Mouse (Mus musculus): ENCODE measurements around the gene Steap3.
A peak's percentile ranks its signal among the peaks of the same experiment; 100 is the strongest.

Steap3 gene

DNA sequence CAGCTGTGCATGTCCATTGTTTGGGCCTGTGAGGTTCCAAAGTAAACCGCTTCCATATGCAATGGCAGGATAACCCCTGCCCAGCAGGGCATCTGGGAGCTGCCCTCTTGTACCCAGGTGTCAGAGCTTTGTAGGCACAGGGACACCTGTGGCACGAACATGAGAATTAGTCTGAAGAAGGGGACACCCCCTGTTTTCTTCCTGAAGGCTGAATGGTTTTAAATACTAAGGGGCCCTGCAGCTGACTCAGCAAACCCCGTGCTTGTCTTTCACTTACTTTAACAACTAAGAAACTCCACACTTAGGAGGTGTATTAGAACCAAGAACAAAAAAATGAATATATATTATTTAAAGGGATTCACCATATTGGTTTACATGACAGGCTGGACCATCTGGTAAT lies 74.4 kb downstream of the Steap3 start:
- no peak for DNase-seq (ENCODE audit: low spot score in 2 of 2)

DNA sequence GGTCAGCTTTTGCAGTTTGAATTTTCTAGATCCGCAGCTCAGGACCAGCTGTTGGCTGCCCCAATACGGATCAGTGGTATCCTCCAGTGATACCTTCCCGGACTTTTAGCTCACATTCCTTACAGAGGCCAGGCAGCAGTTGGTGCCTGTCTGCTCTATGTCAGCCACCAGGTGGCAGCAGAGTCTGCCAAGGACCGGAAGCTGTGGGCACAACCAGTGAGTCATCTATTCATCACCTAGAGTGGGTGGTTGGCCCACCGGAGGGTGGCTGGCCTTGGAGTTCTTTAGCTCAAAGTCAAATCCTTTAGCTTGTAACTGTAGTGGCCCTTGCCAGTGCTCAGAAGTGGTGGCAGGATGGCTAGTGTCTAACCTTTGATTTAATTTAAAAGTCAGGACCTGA lies 75.3 kb downstream of the Steap3 start:
- peak; percentile 70 to 86 for DNase-seq (ENCODE audit: low spot score in 2 of 2)

DNA sequence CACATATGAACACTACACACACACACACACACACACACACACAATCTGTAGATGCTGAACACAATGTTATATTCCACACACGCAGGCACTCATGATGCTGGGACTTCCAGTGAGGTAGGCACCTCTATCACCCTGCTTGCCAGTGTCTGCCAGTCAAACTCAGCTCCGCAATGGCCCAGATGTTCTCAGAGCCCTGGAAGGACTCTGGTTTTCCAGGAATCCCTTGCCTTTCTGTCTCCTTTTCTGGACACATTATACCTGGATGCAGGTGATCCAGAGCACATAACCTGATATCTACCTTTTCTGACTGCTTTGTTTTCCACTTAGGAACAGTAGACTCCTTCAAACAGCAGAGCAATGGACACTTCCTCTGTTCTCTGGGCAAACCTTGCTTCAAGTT lies 75.8 kb downstream of the Steap3 start:
- no peak for DNase-seq (ENCODE audit: low spot score in 2 of 2)

DNA sequence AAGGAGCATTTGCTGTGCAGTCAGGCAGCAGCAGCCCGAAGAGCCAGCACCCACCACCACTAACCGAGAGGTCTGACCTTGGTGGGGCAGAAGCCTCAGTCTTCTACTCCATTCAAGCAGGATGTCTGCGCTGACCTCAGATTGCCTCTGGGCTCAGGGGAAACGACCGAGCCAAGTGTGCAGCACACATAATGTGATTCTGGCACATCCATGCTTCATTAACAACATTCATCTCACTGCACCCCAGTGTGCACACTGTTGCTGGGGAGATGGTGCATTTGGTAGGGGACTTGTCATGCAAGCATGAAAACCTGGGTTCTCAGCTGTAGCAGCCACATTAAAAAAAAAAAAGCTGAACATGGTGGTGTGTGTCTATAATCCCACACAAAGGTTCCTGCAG lies 76.6 kb downstream of the Steap3 start:
- DNase-seq (ENCODE audit: low spot score in 2 of 2) = no peak

DNA sequence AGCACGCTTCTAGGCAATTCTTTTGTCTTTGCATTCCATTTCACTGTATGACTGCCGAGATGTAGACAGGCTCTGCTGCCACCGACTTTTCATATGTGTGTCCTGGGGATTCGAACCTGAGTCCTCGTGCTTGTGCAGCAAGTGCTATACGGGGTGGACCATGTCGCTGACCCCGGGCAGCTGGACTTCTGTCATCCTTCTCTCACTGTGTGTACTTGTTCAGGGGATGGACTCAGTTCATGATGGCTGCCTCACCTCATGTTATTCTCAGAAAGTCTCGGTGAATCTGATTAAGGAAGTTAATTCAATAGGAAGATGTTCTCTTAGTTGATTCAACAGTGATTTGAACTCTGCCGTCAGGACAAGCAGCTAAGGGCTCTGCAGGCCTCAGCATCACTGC lies 78.9 kb downstream of the Steap3 start:
- DNase-seq (ENCODE audit: low spot score in 2 of 2) = no peak

DNA sequence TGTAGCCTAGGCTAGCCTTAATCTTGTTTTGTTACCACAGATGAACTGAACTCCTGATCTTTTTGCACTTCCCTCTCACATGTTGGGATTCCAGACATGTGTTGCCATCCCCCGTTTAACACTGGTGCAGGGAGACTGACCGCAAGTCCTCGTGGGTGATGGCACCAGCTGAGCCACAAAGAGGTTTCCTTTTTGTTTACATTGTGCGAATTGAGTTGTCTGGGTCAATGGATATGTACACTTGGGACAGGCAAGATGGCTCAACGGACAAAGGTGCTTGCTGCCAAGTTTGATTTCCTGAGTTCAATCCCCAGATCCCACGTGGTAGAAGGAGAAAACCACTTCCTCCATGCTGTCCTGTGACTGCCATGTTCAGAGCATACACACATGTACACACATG lies 80.2 kb downstream of the Steap3 start:
- DNase-seq (ENCODE audit: low spot score in 2 of 2) = no peak

DNA sequence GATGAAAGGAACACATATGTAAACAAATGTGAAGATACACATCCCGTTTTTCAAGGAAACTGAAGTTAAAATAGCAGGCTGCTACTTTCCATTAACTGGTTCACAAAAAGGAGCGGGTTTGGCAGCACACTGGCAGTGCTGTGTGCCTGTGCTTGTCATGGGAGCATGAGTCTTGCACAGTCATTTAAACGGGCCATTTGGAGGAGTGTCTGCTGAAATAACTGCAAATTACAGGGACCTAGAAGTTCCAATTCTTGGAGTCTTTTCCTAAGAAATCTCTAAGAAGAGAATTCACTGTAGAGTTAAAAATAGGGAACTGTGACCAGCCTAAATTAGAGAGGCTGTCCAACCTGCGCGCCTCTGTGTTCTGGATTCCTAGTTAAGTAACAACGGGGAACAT lies 81.6 kb downstream of the Steap3 start:
- no peak for DNase-seq (ENCODE audit: low spot score in 2 of 2)

DNA sequence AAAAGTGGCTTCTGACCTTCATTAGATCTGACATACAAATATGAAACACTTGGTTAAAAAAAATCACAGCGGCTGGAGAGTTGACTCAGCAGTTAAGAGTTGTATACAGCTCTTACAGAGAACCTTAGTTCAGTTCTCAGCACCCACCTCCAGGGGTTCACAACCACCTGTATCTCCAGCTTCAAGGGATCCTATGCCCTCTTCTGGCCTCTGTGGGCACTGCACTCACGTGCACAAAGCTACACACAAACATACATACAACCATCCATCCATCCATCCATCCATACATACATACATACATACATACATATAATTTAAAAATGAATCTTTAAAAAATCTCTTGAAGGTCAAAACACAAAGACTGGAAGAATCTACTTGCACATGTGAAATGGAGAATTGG lies 82.2 kb downstream of the Steap3 start:
- no peak for DNase-seq (ENCODE audit: low spot score in 2 of 2)

DNA sequence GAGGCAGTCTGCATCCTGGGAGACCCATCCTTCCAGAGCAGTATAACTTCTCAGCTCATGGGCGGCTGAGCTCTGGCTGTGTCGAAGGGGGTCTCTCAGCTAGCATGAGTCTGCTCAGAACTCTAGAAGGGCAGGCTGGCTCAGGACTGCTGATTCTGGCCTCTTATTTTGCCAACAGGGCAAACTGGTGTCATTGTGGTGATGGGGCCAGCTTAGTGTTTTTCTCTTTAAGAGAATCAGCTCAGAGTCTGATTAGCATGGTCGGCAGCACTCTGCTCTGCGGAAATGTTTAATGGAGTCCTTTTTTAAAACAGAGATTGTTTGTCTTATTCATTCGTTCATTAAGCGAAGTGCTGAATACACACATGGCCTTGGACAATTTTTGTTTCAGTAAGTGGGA lies 83.3 kb downstream of the Steap3 start:
- no peak for DNase-seq (ENCODE audit: low spot score in 2 of 2)

DNA sequence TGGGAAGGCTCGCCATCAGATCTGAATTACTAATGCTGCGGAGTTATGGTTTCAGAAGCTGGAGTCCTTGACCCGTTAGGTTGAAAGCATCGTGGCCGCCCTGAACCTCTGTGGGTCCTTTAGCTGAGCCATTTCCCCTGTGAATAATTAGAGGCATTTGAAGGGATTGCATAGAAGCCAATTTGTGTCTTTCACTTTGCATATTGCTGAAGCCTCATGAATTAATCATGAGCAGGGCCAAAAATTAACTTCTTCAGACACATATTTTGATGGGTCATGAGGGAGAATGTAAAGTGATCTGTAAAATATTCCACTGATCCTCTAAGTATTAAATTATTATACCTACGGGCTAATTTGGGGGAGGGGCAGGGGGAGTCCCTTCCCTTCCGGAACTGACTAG lies 85.4 kb downstream of the Steap3 start:
- DNase-seq (ENCODE audit: low spot score in 2 of 2) = no peak

DNA sequence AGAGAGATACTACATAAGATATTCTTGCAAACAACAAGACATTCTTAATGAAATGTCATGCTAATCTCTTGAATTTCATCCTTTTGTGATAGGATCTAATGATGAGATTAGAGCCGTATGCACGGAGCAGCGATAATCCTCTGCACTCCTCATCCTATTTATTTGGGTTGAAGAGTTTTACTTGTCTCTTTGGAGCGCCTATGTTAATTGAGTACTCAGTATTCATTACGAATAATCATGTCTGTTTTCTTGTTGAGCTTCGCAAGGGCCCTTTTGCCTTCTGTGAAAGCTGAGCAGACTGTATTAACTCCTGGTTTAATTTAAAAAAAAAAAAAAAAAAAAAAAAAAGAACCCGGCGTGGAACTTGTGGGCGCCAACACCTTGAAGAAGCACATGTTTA lies 85.8 kb downstream of the Steap3 start:
- no peak for DNase-seq (ENCODE audit: low spot score in 2 of 2)

DNA sequence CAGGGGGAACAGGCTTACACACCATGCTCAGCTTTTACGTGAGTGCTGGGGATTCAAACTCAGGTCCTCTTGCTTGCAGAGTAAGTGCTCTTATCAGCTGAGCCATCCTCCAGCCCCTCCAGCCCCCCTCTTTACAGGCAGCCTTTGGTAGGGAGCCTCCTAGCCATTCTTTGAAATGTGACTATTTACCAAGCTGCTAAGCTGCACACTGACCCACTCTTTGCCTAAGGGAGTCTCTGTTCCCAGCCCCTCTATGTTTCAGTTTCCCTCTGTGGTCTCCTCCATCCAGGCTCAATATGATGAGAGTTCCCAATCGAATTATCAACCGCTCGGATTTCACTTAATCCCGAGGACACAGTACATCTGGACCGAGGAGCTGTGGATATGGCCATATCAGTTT lies 86.3 kb downstream of the Steap3 start:
- no peak for DNase-seq (ENCODE audit: low spot score in 2 of 2)

DNA sequence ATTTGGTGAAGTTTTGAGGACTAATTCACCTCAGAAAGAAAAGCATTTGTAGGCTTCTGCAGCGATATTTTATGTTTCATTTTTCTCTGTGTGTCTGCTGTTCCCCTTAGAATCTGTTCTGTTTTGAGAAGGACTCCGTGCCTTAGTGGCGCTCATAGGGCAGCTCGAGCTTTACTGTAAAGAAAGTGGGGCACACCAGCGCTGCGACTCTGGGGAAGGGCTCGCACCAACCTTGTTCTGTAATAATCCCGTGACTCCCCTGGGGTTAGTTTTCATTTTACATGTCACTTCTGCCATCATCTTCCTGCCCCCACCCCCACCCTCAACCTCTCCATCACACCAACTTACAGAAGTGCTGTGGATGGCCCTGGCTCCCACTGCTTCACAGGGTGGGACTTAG lies 95.4 kb downstream of the Steap3 start:
- no peak for DNase-seq (ENCODE audit: low spot score in 2 of 2)

DNA sequence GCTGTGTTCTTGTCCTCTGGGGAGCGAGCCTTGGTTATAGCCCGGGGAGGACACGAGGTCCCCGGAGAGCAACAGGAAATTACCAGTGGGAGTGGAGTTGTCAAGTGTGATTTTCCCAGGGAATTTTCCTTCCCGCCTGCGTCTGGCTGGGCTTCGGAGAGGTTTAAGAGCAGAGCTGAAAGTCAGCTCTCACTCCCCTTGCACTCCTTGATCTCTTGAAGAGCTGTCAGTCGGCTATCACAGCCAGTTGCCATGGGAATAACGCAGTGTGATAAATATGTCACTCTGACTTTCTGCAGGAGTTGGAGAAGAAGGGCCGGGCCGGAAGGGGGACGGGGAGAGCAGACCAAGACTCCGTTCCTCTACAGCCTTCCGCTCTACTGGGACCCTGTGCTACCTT lies 96.2 kb downstream of the Steap3 start:
- DNase-seq (ENCODE audit: low spot score in 2 of 2) = no peak

DNA sequence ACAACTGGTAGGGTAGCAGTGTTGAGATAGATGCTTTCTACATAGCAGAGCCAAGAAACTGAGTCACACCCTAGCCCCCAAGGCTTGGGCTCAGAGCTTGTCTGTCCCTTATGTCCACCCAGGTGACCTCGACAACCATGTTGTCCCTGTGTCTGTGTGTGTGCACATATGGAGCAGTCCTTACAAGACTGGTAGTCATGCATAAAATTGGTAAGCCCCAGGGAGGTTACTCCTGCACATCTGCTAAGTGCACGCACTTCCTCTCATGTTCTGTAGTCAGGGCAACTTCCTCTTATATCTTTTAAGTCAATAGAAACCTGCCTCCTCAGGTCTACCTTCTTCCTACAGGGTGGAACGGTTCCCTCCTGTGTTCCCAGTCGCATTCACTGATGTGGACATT lies 97.5 kb downstream of the Steap3 start:
- DNase-seq (ENCODE audit: low spot score in 2 of 2) = no peak

DNA sequence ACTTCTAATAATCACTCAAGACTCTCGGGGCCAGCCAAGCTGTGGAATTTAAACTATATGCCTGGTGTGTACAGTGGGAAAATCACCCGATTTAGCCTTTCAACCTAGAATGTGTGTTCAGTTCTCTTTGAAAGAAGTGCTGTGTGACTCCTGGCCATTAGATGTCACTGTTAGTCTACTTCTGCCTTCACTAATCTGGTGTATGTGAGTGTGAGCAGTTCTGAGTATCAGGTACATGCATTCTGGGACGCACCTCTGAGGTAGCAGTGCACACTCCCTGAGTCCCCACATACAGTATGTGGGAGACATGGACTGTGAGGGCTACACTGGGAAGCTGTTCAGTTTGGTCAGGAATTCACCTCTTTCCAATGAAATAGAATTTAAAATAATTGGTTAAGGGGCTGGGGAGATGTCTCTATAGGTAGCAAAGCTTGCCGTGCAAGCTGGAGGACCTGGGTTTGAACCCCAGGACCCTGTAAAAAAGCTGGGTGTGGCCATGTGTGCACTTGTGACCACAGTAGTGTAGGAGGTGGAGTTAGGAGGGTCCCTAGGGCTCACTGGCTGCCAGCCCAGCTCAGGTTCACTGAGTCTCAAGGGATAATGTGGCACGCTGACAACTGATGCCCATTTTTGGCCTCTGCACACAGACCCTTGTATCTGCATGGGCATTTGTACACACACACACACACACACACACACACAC lies 100.5 kb downstream of the Steap3 start:
- peak in 1 of 2 experiments; percentile 26 for DNase-seq (ENCODE audit: low spot score in 2 of 2)

DNA sequence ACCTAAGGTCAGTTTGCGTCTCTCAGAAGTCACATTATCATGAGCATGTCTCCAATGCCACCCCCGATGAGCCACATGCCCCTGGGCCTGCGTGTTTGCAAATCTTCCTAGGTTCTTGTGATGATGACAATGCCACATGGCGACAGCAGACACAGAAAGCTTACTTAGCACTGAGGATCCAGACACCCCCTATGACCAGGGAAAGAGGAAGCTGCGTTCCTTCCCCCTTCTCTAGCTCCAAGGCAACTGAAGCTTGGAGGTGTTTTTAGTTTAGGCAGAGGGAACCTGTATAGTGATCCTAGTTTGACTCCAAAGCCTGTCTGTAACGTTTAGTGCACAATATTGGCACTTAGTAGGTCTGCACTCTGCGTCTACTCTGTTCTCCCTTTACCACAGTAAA lies 102.2 kb downstream of the Steap3 start:
- DNase-seq (ENCODE audit: low spot score in 2 of 2) = no peak

DNA sequence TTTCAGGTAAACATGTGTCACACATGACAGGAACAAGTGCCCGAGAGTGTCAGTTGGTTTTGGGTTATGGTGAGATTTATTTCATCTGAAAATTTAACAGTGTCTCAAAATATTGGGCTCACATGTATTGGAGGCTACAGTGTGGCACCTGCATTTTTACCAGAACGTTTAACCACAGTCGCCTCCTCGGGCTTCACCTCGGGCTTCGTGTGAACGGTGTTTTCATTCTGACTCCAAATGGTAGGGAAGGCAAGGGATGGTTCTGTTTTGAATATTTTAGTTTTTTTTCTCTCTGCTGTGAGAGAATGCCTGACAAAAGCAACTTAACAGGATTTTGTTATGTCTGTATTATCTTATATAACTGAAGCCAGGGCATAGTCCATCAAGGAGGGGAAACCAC lies 103.8 kb downstream of the Steap3 start:
- DNase-seq (ENCODE audit: low spot score in 2 of 2) = no peak

DNA sequence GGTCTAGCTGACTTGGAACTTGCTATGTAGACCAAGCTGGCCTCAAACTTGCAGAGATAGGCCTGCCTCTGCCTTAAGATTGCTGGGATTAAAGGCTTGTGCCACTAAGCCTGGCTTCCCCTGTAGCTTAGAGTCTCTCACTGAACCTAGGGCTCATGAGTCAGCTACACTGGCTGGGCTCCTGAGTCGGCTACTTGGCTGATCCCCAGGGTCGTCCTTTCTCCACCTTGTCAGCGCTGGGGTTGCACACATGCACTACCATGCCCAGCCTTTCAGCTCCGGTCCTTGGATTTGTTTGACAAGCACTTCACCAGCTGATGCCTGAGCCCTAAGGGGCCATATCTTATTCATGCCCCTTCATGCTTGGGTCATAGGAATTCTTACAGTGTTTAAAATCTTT lies 104.5 kb downstream of the Steap3 start:
- no peak for DNase-seq (ENCODE audit: low spot score in 2 of 2)

DNA sequence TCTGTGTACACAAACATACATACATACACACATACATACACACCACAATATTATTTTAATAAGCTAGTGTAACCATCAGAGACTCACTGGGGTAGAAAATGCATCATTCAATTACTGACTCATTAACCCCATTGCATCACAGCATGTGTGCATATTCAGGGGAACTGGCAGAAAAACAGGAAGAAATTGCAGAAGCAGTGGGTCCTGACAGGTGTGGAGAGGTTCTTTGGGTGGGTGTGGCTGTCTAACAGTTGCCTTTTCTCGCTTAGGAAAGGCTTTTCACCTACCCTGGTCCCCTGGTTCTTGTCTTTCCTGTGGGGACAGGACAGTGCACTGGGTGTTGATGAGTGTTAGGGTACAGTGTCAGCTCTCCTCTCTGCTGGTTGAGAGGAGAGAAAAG lies 109.9 kb downstream of the Steap3 start:
- DNase-seq (ENCODE audit: low spot score in 2 of 2) = no peak

DNA sequence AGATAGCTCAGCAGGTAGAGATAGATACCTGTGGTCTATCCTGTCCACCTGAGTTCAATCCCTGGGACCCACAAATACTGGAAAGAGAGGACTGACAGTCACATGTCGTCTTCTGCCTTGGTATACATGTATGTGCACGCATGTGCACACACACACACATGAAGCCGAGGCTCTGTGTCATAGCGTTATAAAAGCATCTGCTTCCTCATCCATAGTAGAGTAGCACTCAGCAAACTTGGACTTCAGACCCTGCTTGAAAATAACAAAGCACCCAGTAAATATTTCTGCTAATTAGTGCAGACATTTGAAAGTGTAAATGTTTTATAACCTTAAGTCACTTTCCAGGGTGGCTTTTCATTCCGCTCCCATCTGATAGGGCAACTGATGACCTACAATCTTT lies 111.0 kb downstream of the Steap3 start:
- no peak for DNase-seq (ENCODE audit: low spot score in 2 of 2)

DNA sequence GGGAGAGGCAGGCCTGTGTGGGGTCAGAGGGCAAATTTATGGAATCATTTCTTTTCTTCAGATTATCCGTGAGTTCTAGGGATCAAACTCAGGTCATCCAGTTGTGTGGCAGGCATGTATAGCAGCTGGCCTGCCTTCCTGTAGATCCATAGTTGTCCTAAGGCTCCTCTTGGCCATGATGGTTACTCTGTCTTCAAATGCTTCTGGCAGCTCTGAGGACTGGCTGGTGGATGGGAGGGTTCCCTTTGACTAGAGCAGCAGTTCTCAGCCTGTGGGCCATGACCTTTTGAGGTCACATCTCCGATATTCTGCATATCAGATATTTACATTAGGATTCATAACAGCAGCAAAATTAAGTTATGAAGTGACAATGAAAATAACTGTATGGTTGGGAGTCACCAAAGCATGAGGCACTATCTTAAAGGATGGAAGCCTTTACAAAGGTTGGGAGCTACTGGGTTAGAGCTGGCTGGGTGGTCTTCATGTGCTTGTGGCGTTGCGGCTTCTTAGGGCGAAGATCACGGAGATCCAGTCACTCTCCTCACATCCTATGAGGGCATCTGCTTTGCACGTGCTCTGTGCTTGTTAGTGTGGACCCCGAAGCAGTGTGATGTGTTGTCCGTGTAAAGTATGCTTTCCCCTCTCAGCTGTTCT lies 113.9 kb downstream of the Steap3 start:
- no peak for DNase-seq (ENCODE audit: low spot score in 2 of 2)

DNA sequence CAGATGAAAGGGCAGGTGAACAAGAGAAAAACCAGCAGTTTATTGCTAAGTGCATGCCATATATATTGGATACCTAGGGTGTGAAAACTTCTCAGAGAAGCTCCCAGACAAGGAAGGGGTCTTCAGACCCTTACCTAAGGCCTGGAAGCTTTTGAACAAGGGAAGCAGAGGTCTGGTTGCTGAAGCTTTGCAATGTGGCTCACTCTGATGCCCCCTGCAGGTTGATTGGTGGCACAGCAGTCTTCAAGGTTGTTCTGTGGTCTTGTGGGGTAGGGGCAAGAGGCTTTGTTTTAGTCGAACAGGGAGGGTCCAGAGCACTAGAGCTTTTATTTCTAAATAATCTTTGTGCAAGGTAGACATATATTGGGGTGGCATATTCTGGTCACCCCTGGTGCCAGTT lies 117.2 kb downstream of the Steap3 start:
- peak in 1 of 2 experiments; percentile 13 for DNase-seq (ENCODE audit: low spot score in 2 of 2)

DNA sequence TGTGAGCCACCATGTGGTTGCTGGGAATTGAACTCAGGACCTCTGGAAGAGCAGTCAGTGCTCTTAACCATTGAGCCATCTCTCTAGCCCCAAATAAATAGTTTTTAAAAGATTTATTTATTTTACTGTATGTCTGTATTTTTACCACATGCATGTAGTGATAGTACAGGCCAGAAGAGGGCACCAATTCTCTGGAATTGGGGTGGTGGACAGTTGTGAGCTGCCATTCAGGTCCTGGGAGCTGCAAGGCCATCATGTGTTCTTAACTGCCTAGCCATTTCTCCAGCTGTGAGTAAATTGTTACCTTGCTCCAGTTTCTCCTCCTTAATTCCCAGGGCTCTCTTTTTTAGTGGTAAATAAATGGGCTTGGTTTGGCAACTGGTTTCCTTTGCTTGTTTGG lies 118.3 kb downstream of the Steap3 start:
- DNase-seq (ENCODE audit: low spot score in 2 of 2) = peak in 1 of 2 experiments; percentile 32
